Mouse (Mus musculus): ENCODE results near the gene Zfand2b.

DNA sequence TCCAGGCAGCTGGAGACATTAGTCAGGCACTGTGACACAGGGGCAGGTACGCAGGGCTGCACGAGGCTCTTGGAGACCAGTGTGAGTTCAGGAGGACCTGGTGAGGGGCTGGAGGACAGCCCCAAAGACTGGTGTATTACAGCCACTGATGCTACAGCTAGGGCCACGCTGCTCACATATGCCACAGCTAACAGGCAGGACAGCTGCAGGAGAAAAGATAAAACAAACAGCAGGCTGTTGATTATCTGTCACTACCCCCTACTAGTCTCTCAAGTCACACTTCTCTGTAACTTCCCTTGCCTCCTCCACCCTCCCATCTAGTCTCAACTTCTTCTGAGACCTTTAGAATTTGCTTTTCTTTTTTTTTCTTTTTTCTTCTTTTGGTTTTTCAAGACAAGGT lies 31.7 kb upstream of the Zfand2b start:
- TF ChIP-seq ETS1 (conservative IDR thresholded peaks at IDR 0.05; ENCODE audit: low read depth, low read length) (no peak), ZKSCAN1 (IDR thresholded peaks at IDR 0.05; ENCODE audit: borderline replicate concordance, low read depth, low read length) (no peak), ZMIZ1 (IDR thresholded peaks at IDR 0.05; ENCODE audit: low read depth, low read length) (no peak), RCOR1 (conservative IDR thresholded peaks at IDR 0.05; ENCODE audit: low read depth, low read length) (no peak), EP300 (IDR thresholded peaks at IDR 0.05; ENCODE audit: low read length) (no peak), POLR2A (IDR thresholded peaks at IDR 0.05; ENCODE audit: low read depth, low read length) (no peak), CTCF (conservative IDR thresholded peaks at IDR 0.05 in 1 of 2, IDR thresholded peaks at IDR 0.05 in 1 of 2; ENCODE audit: low read depth in 2 of 2, low read length in 2 of 2) (no peak), MXI1 (IDR thresholded peaks at IDR 0.05; ENCODE audit: low read depth, low read length) (no peak), TCF12 (IDR thresholded peaks at IDR 0.05; ENCODE audit: low read depth, low read length) (no peak), NELFE (IDR thresholded peaks at IDR 0.05; ENCODE audit: low read depth, low read length) (no peak)
